Mouse (Mus musculus) olfactory bulb, adult 2 months (tissue): Measurements from ENCODE around the gene Tmem266.

Source experiments
- CTCF ChIP-seq: fragments of 200-500 bp; IDR thresholded peaks from 2 replicates; pipeline ENCODE4 v1.5.1; 2012; ENCODE audit warnings: low read depth, mild to moderate bottlenecking, low read length, moderate library complexity; ENCODE audit not compliant: insufficient read depth
- POLR2A ChIP-seq: fragments of 200-500 bp; IDR thresholded peaks from 2 replicates; pipeline ENCODE4 v1.6.1; 2012; ENCODE audit warnings: mild to moderate bottlenecking, low read depth, low read length, moderate library complexity; ENCODE audit not compliant: insufficient read depth

DNA sequence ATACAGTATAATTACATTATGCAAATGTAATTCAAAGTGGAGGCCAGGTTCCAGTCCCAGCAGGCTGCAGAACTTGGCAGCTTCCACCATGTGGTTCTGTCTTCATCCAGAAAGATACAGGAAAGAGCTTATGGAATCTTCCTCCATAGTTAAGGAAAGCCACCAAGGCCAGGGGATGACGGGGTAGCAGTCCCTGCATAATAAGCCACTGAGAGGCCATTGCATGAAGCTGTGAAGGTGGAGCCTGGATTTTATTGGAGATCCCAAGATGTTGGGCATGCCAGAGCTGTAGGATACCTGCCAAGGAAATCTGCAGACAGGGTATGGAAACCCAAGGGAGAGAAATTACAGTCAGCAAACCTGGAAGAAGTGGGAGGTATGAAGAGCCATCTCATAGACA is 30.5 kb downstream of the Tmem266 start:
- TF ChIP-seq POLR2A (no peak), CTCF (no peak)
